Mouse (Mus musculus) natural killer cell, adult 2 months (primary cell): ENCODE data around the gene Adarb2.

Source experiments
- DNase-seq, 2 experiments: peaks; one replicate each; pipeline ENCODE4 v3.0.0; 2022; ENCODE audit warnings: low spot score in 2 of 2

The Adarb2 gene

GRCm38 (mm10) chr13:8484592-8485272 lies 282.1 kb downstream of the Adarb2 start:
- no peak for DNase-seq

- DNase-seq = no peak
These were observed 285.2 kb downstream of the Adarb2 start for GRCm38 (mm10) chr13:8487756-8488434.

- DNase-seq = no peak
These were observed 290.7 kb downstream of the Adarb2 start for GRCm38 (mm10) chr13:8493363-8493762.

GRCm38 (mm10) chr13:8499551-8499950 lies 296.9 kb downstream of the Adarb2 start:
- no peak for DNase-seq

- no peak for DNase-seq
These were observed 308.6 kb downstream of the Adarb2 start for GRCm38 (mm10) chr13:8511069-8511817.

- DNase-seq = no peak
These were observed 313.5 kb downstream of the Adarb2 start for GRCm38 (mm10) chr13:8515979-8516715.

- no peak for DNase-seq
These were observed 316.5 kb downstream of the Adarb2 start for GRCm38 (mm10) chr13:8519204-8519603.

- no peak for DNase-seq
These were observed 323.3 kb downstream of the Adarb2 start for GRCm38 (mm10) chr13:8525748-8526631.

GRCm38 (mm10) chr13:8534265-8535113 lies 331.8 kb downstream of the Adarb2 start:
- no peak for DNase-seq

- no peak for DNase-seq
These were observed 335.8 kb downstream of the Adarb2 start for GRCm38 (mm10) chr13:8538481-8538880.

- DNase-seq = no peak
These were observed 336.2 kb downstream of the Adarb2 start for GRCm38 (mm10) chr13:8538896-8539295.

GRCm38 (mm10) chr13:8542684-8543083 lies 340.0 kb downstream of the Adarb2 start:
- no peak for DNase-seq

GRCm38 (mm10) chr13:8552242-8552641 lies 349.6 kb downstream of the Adarb2 start:
- no peak for DNase-seq

- no peak for DNase-seq
These were observed 355.1 kb downstream of the Adarb2 start for GRCm38 (mm10) chr13:8557784-8558183.

- DNase-seq = no peak
These were observed 357.8 kb downstream of the Adarb2 start for GRCm38 (mm10) chr13:8560485-8560884.

- no peak for DNase-seq
These were observed 360.5 kb downstream of the Adarb2 start for GRCm38 (mm10) chr13:8563161-8563560.

GRCm38 (mm10) chr13:8567111-8568026 lies 364.7 kb downstream of the Adarb2 start:
- DNase-seq = no peak

GRCm38 (mm10) chr13:8570269-8570668 lies 367.6 kb downstream of the Adarb2 start:
- no peak for DNase-seq

- DNase-seq = no peak
These were observed 371.2 kb downstream of the Adarb2 start for GRCm38 (mm10) chr13:8573908-8574307.
